ENCODE assay signal across 12 mouse cellular contexts in the genomic region with DNA sequence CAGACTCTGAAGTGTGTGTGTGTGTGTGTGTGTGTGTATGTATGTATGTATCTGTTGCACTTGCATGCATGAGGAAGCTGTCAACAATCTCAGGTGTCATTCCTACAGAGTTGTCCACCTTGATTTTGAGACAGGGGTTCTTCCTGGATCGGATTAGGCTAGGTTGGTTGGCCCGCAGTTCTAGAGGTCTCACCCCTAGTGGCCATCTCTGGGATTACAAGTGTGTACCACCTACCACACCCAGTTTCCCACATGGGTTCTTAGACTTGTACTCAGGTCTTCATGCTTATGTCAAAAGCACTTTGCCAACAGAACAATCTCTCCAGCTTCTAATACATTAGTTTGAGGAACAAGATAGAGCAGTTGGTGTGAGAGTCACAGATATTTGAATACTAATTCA. TPM values are rescaled to one million over a fixed set of nuclear protein-coding genes. Genes with fewer than 3 reads are reported as not detected.
A peak's percentile ranks its signal among the peaks of the same experiment; 100 is the strongest.
DNase-seq lines count a peak whose midpoint lies in the region; ATAC-seq and TF ChIP-seq lines count a peak whose summit lies in the region.
"Had no signal": no experiment of that assay in that cellular context is flagged by ENCODE, and none has a peak within 500 bp of the region (broad histone marks: within the 10 kb centered on the region; RNA-seq: fewer than 3 reads in every experiment).

No protein-coding gene starts in this region.

- no peak for ATAC-seq in midbrain, postnatal 0 days (ENCODE audit: low FRiP score)
- ATAC-seq in midbrain, embryonic 15.5 days (replicated peaks) = no peak
- ATAC-seq in erythroid progenitor cell, adult 5-6 weeks (replicated peaks; ENCODE audit: low FRiP score, poor library complexity, severe bottlenecking) = 0 out of 2 replicates have a peak, but pooled peaks have one; percentile 34
- ATAC-seq in megakaryocyte, adult 5-6 weeks (ENCODE audit: poor library complexity, severe bottlenecking) = no peak
- ATAC-seq in hindbrain, embryonic 16.5 days = no peak
- ATAC-seq: forebrain, embryonic 14.5 days had no signal

- no peak overlapping the region for H3K27ac ChIP-seq in midbrain, postnatal 0 days (ENCODE audit: low read depth, low read length)
- H3K27ac ChIP-seq in midbrain, embryonic 15.5 days = no peak overlapping the region
- no peak overlapping the region for H3K27ac ChIP-seq in hindbrain, embryonic 16.5 days (ENCODE audit: low read depth, low read length)

- no peaks in the 10 kb centered on the region for H3K4me1 ChIP-seq in midbrain, postnatal 0 days (ENCODE audit: insufficient read depth, low read length)
- H3K4me1 ChIP-seq in midbrain, embryonic 15.5 days = peaks cover 3% of the 10 kb centered on the region; the same call in 1 of the 2 replicates
- no peaks in the 10 kb centered on the region for H3K4me1 ChIP-seq in hindbrain, embryonic 16.5 days (ENCODE audit: control insufficient read depth, insufficient read depth, low read depth, low read length)

- whole genome bisulfite sequencing in midbrain, postnatal 0 days = 68% methylated on average over 2 of the region's 2 CpGs
- WGBS in midbrain, embryonic 15.5 days = 83% methylated on average over 2 of the region's 2 CpGs
- 82% methylated on average over 2 of the region's 2 CpGs for WGBS in hindbrain, embryonic 16.5 days

- no peak overlapping the region for H3K9ac ChIP-seq in midbrain, postnatal 0 days (replicated peaks; ENCODE audit: low read length, poor library complexity, severe bottlenecking)
- no peak overlapping the region for H3K9ac ChIP-seq in midbrain, embryonic 15.5 days
- no peak overlapping the region for H3K9ac ChIP-seq in hindbrain, embryonic 16.5 days (ENCODE audit: low read depth, low read length)

- peak; percentile 8 for DNase-seq in embryo, embryonic 11 days
- DNase-seq in embryo, embryonic 10.5 days (ENCODE audit: low spot score) = no peak
- DNase-seq in midbrain, postnatal 0 days (ENCODE audit: low spot score) = no peak
- peak; percentile 56 for DNase-seq in thymus, postnatal 14 days
- DNase-seq: adrenal gland, postnatal 25 days; layer of hippocampus, adult 9-11 months; midbrain, embryonic 14.5 days had no signal

- H3K4me3 ChIP-seq in midbrain, postnatal 0 days (ENCODE audit: low read depth, low read length) = no peak overlapping the region
- no peak overlapping the region for H3K4me3 ChIP-seq in midbrain, embryonic 15.5 days
- H3K4me3 ChIP-seq in hindbrain, embryonic 16.5 days (ENCODE audit: low read length) = no peak overlapping the region

- H3K36me3 ChIP-seq in midbrain, postnatal 0 days (ENCODE audit: insufficient read depth, low read length) = no peaks in the 10 kb centered on the region
- H3K36me3 ChIP-seq in midbrain, embryonic 15.5 days (replicated peaks) = no peaks in the 10 kb centered on the region
- no peaks in the 10 kb centered on the region for H3K36me3 ChIP-seq in hindbrain, embryonic 16.5 days (ENCODE audit: control insufficient read depth, insufficient read depth, low read length)

- no peaks in the 10 kb centered on the region for H3K9me3 ChIP-seq in midbrain, postnatal 0 days (ENCODE audit: low read length)
- H3K9me3 ChIP-seq in midbrain, embryonic 15.5 days = no peaks in the 10 kb centered on the region
- no peaks in the 10 kb centered on the region for H3K9me3 ChIP-seq in hindbrain, embryonic 16.5 days (ENCODE audit: control insufficient read depth, low read length)

- TF ChIP-seq CTCF in midbrain, postnatal 0 days (IDR thresholded peaks at IDR 0.05) = peak; percentile 31

- H3K4me2 ChIP-seq in midbrain, postnatal 0 days (ENCODE audit: low read depth, low read length, poor library complexity, severe bottlenecking) = no peak overlapping the region
- no peak overlapping the region for H3K4me2 ChIP-seq in midbrain, embryonic 15.5 days
- H3K4me2 ChIP-seq in hindbrain, embryonic 16.5 days (ENCODE audit: low read length) = no peak overlapping the region

- H3K27me3 ChIP-seq in midbrain, postnatal 0 days (ENCODE audit: insufficient read depth, low read length) = no peaks in the 10 kb centered on the region
- no peaks in the 10 kb centered on the region for H3K27me3 ChIP-seq in midbrain, embryonic 15.5 days (replicated peaks)
- H3K27me3 ChIP-seq in hindbrain, embryonic 16.5 days (replicated peaks; ENCODE audit: control insufficient read depth, insufficient read depth, low read length) = no peaks in the 10 kb centered on the region

RNA-seq across cellular contexts. Expression of gene Plcl1, which starts 41.9 kb away (rescaled TPM):
- 8.9 and 9.4 TPM in 2 replicates for total RNA-seq in midbrain, postnatal 0 days (2014; rRNA removed)
- polyA plus RNA-seq in midbrain, postnatal 0 days (2015; fragmentation: Nextera tagmentation; extraction: Ambion mirVana) = 2.7 and 3.9 TPM in 2 replicates
- polyA plus RNA-seq in midbrain, embryonic 15.5 days (2015; fragmentation: Nextera tagmentation; extraction: Ambion mirVana) = 4.6 and 4.8 TPM in 2 replicates
- under 0.01 and 1.7 TPM in 2 replicates for total RNA-seq in erythroid progenitor cell, adult 5-6 weeks (2015; ENCODE audit: low replicate concordance)
- 0.53 TPM in 1 of 2 replicates, not detected in the other for total RNA-seq in erythroid progenitor cell, adult 5-6 weeks (2017; ENCODE audit: low replicate concordance)
- 1.0 and 1.3 TPM in 2 replicates for total RNA-seq in megakaryocyte, adult 5-6 weeks (2015)
- 0.62 and 2.0 TPM in 2 replicates for total RNA-seq in megakaryocyte, adult 5-6 weeks (2017)
- 3.7 and 4.1 TPM in 2 replicates for polyA plus RNA-seq in hindbrain, embryonic 16.5 days (2015; fragmentation: Nextera tagmentation; extraction: Ambion mirVana)

Comparison
In these comparisons a context has a peak if more than half of its experiments do, and no peak if none do; other contexts are left out.
1. DNase-seq: peak in embryo, embryonic 11 days (single experiment) and thymus, postnatal 14 days (single experiment); none in embryo, embryonic 10.5 days (single experiment) and midbrain, postnatal 0 days (single experiment).